Mouse (Mus musculus) heart, embryonic 14.5 days (tissue): ENCODE data around the gene Ift52. TPM values are rescaled to one million over a fixed set of nuclear protein-coding genes. Genes with fewer than 3 reads are reported as not detected.
A peak's percentile ranks its signal among the peaks of the same experiment; 100 is the strongest.

Experiments
- ATAC-seq: fragments of 200-750 bp; cut with Nextera tagmentation; 2 replicates; pipeline ENCODE4 v1.8.0; 2017; ENCODE audit warnings: low read depth, moderate TSS enrichment; ENCODE audit not compliant: insufficient number of reproducible peaks, insufficient read depth, low FRiP score
- H3K27ac ChIP-seq, 2 experiments: fragments of 200-500 bp in 1 of 2; fragments of 300-500 bp in 1 of 2; sonication (generic) in 1 of 2; replicated peaks in 1 of 2; 2 replicates each; pipeline ENCODE4 v1.5.1; 2012 to 2014; ENCODE audit warnings: low read depth in 2 of 2, low read length in 2 of 2, control low read depth in 1 of 2, mild to moderate bottlenecking in 1 of 2, mixed read lengths in 1 of 2; ENCODE audit not compliant: control insufficient read depth in 1 of 2, insufficient read depth in 1 of 2
- H3K27me3 ChIP-seq: fragments of 300-500 bp; sonication (generic); 2 replicates; pipeline ENCODE4 v1.6.1; 2014; ENCODE audit warnings: mild to moderate bottlenecking, low read length, control low read depth; ENCODE audit not compliant: control insufficient read depth, insufficient read depth
- H3K36me3 ChIP-seq: fragments of 300-500 bp; sonication (generic); 2 replicates; pipeline ENCODE4 v1.6.1; 2014; ENCODE audit warnings: mild to moderate bottlenecking, control low read depth, low read length, mixed read lengths; ENCODE audit not compliant: control insufficient read depth, insufficient read depth
- H3K4me1 ChIP-seq, 2 experiments: fragments of 200-500 bp in 1 of 2; fragments of 300-500 bp in 1 of 2; sonication (generic) in 1 of 2; 2 replicates each; pipeline ENCODE4 v1.6.1; 2012 to 2014; ENCODE audit warnings: low read length in 2 of 2, control low read depth in 1 of 2, mixed read lengths in 1 of 2; ENCODE audit not compliant: control insufficient read depth in 2 of 2, insufficient read depth in 2 of 2
- H3K4me2 ChIP-seq: fragments of 300-500 bp; sonication (generic); 2 replicates; pipeline ENCODE4 v1.6.1; 2014; ENCODE audit warnings: mild to moderate bottlenecking, low read length
- H3K4me3 ChIP-seq, 2 experiments: fragments of 200-500 bp in 1 of 2; fragments of 300-500 bp in 1 of 2; sonication (generic) in 1 of 2; 2 replicates each; pipeline ENCODE4 v1.5.1; 2012 to 2014; ENCODE audit warnings: low read length in 2 of 2, mild to moderate bottlenecking in 2 of 2, control low read depth in 1 of 2, low read depth in 1 of 2, moderate library complexity in 1 of 2; ENCODE audit not compliant: control insufficient read depth in 1 of 2, insufficient read depth in 1 of 2
- H3K9ac ChIP-seq: fragments of 300-500 bp; sonication (generic); 2 replicates; pipeline ENCODE4 v1.6.1; 2014; ENCODE audit warnings: mild to moderate bottlenecking, low read length
- H3K9me3 ChIP-seq: fragments of 300-500 bp; sonication (generic); 2 replicates; pipeline ENCODE4 v1.6.1; 2016; ENCODE audit warnings: low read length, control low read depth; ENCODE audit not compliant: control insufficient read depth
- WGBS: fragments of 180-500 bp; shearing (Covaris S2); extraction: QIAGEN DNeasy Blood & Tissue Kit; methylation state at CpG from one replicate; pipeline ENCODE4 v1.1.7; 2014; 5-methylcytosine and 5-hydroxymethylcytosine counted together
- polyA plus RNA-seq: library from polyadenylated mRNA; unstranded; fragments of >200 nt; fragmentation: Nextera tagmentation; extraction: Ambion mirVana; gene quantifications from 2 replicates; pipeline ENCODE4 v1.2.1, GENCODE M21; 2014

Ift52 gene
- polyA plus RNA-seq, 1 experiment from 2014 or later: 38.7 TPM

GRCm38 (mm10) chr2:163074006-163074405 is 56.9 kb downstream of the Ift52 start:
- Histone ChIP-seq H3K9ac (no peak overlapping the region), H3K4me3 (no peak overlapping the region), H3K36me3 (peaks cover 52% of the 10 kb centered on the region), H3K4me2 (no peak overlapping the region), H3K9me3 (no peaks in the 10 kb centered on the region), H3K27ac (no peak overlapping the region), H3K27me3 (no peaks in the 10 kb centered on the region), H3K4me1 (no peaks in the 10 kb centered on the region)
- no peak for ATAC-seq
- 83% methylated on average over 7 of the region's 7 CpGs for WGBS

DNA sequence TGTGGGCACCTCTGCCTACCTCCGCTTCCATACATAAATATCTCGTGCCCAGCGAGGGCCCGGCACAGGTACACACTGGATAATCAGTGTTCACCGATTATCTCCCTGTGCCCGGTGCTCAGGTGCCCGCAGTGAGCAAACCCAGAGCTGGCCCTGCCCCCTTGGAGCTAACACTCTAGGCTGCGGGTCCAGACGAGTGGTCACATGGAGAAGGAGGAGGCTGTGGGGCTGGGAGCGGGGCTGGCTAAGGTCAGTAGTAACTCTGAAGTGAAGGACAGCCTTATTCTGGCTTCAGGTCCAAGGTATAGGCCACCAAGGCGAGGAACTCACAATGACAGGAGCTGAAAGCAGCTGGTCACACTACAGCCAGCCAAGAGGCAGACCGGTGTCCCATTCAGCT is 57.7 kb downstream of the Ift52 start:
- no peak for ATAC-seq
- Histone ChIP-seq H3K36me3 (peaks cover 51% of the 10 kb centered on the region), H3K9me3 (no peaks in the 10 kb centered on the region), H3K9ac (no peak overlapping the region), H3K27me3 (no peaks in the 10 kb centered on the region), H3K4me2 (no peak overlapping the region), H3K4me3 (no peak overlapping the region), H3K4me1 (no peaks in the 10 kb centered on the region), H3K27ac (no peak overlapping the region)
- WGBS: 87% methylated on average over 12 of the region's 12 CpGs

GRCm38 (mm10) chr2:163075234-163075633 is 58.1 kb downstream of the Ift52 start:
- WGBS: 78% methylated on average over 3 of the region's 3 CpGs
- no peak for ATAC-seq
- no peak overlapping the region for H3K9ac ChIP-seq
- no peak overlapping the region for H3K4me3 ChIP-seq
- H3K27ac ChIP-seq: no peak overlapping the region
- H3K27me3 ChIP-seq: no peaks in the 10 kb centered on the region
- no peaks in the 10 kb centered on the region for H3K9me3 ChIP-seq
- H3K36me3 ChIP-seq: peaks cover 49% of the 10 kb centered on the region
- H3K4me2 ChIP-seq: no peak overlapping the region
- H3K4me1 ChIP-seq: no peaks in the 10 kb centered on the region

- H3K9ac ChIP-seq: no peak overlapping the region
- WGBS: 91% methylated on average over 4 of the region's 4 CpGs
- H3K27me3 ChIP-seq: no peaks in the 10 kb centered on the region
- H3K4me2 ChIP-seq: no peak overlapping the region
- no peak overlapping the region for H3K4me3 ChIP-seq
- H3K36me3 ChIP-seq: peaks cover 32% of the 10 kb centered on the region
- ATAC-seq: no peak
- no peak overlapping the region for H3K27ac ChIP-seq
- no peaks in the 10 kb centered on the region for H3K9me3 ChIP-seq
- peaks cover 0 to 2% of the 10 kb centered on the region in 2 experiments; a peak in 1 of 4 replicates for H3K4me1 ChIP-seq
These were observed 61.9 kb downstream of the Ift52 start for GRCm38 (mm10) chr2:163079041-163079440.

DNA sequence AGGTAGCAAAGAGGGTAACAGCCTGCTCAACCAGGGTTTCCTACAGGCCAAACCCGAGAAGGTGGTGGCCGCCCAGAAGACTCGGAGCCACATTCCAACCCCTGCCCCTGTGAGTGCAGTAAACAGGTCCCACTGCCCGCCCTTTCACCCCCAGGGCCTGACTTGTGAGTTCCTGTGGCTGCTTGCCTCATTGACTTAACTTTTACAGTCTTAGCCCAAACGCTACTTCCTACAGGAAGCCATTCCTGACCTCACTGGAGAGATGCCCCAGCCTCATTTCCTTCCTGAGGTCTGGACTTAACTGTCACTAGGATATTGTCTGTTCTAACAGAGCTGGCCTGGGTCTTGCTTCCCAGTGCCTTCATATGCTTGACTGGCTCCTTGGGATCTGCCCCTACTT is 65.4 kb downstream of the Ift52 start:
- Histone ChIP-seq H3K4me3 (no peak overlapping the region), H3K9ac (no peak overlapping the region), H3K4me2 (no peak overlapping the region), H3K9me3 (no peaks in the 10 kb centered on the region), H3K36me3 (0 out of 2 replicates have a peak, but pooled peaks cover 16% of the 10 kb centered on the region), H3K27ac (no peak overlapping the region), H3K27me3 (no peaks in the 10 kb centered on the region), H3K4me1 (peaks cover 0 to 2% of the 10 kb centered on the region in 2 experiments; a peak in 1 of 4 replicates)
- 0 out of 2 replicates have a peak, but pooled peaks have one; percentile 24 for ATAC-seq
- WGBS: 68% methylated on average over 5 of the region's 5 CpGs

GRCm38 (mm10) chr2:163084519-163084918 is 67.4 kb downstream of the Ift52 start:
- Histone ChIP-seq H3K9ac (no peak overlapping the region), H3K4me1 (peaks cover 0 to 2% of the 10 kb centered on the region in 2 experiments; a peak in 1 of 4 replicates), H3K9me3 (no peaks in the 10 kb centered on the region), H3K27ac (no peak overlapping the region), H3K27me3 (no peaks in the 10 kb centered on the region), H3K4me2 (no peak overlapping the region), H3K4me3 (no peak overlapping the region), H3K36me3 (0 out of 2 replicates have a peak, but pooled peaks cover 5% of the 10 kb centered on the region)
- WGBS: 92% methylated on average over 3 of the region's 3 CpGs
- no peak for ATAC-seq

- ATAC-seq: no peak
- Histone ChIP-seq H3K9me3 (no peaks in the 10 kb centered on the region), H3K27ac (no peak overlapping the region), H3K4me1 (peaks cover 0 to 2% of the 10 kb centered on the region in 2 experiments; a peak in 1 of 4 replicates), H3K9ac (no peak overlapping the region), H3K27me3 (no peaks in the 10 kb centered on the region), H3K4me3 (no peak overlapping the region), H3K4me2 (no peak overlapping the region), H3K36me3 (no peaks in the 10 kb centered on the region)
- 79% methylated on average over 6 of the region's 6 CpGs for WGBS
These were observed 67.9 kb downstream of the Ift52 start for GRCm38 (mm10) chr2:163085047-163085446.

DNA sequence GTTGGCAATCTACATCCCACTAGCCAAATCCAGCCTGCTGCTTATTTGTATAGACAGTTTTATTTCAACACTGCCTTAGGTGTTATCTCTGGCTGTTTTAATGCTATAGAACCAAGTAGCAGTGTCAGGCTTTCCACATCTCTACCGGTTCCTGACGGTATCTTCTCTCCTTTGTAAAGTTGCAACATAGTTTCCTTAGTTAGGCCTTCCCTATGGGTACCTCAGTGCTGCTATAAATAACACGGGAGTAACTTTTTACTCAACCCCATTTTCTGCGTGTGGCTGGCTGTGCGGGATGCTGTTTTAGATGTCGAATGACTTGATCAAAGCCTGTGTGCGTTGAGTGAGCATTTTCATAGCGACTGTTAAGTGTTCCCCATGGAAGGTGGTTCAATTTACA is 69.4 kb downstream of the Ift52 start:
- Histone ChIP-seq H3K4me3 (no peak overlapping the region), H3K9me3 (no peaks in the 10 kb centered on the region), H3K4me1 (peaks cover 0 to 2% of the 10 kb centered on the region in 2 experiments; a peak in 1 of 4 replicates), H3K27ac (no peak overlapping the region), H3K27me3 (no peaks in the 10 kb centered on the region), H3K36me3 (no peaks in the 10 kb centered on the region), H3K9ac (no peak overlapping the region), H3K4me2 (no peak overlapping the region)
- 41% methylated on average over 8 of the region's 8 CpGs for WGBS
- ATAC-seq: no peak
